Mouse (Mus musculus) C2C12 (cell line): ENCODE data around the gene Gpsm1.

Source experiments
- CTCF ChIP-seq: IDR thresholded peaks from one replicate; pipeline ENCODE4 v1.5.1; 2011; ENCODE audit not compliant: control insufficient read depth, insufficient read depth, insufficient read length
- MYOD1 ChIP-seq: IDR thresholded peaks from one replicate; pipeline ENCODE4 v1.6.1; 2011; ENCODE audit warnings: low read depth; ENCODE audit not compliant: control insufficient read depth, insufficient read length

DNA sequence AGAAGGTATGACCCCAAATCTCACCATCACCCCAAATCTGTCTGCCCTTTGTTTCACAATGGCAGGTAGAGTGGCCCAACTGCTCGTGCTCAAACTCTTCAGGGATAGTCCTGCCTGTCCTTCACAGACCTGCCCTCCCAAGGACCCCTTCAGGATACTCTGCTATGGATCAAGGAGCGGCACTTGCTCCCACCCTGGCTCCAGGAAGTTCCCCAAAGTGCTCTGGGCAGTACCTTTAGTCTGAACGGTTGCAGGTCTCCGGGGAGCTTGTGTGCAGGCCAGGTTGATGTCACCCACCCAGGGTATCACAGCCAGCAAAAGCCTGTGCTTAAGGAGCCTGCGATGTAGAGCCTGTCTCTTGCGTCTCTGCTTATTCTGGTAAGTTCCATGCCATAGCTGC, 52.6 kb downstream of the Gpsm1 start:
- TF ChIP-seq CTCF = no peak
- no peak for TF ChIP-seq MYOD1
